29 mouse cellular contexts compared by ENCODE assay signal in genomic region chr4:104455760-104456159, GRCm38 (mm10).
A peak's percentile ranks its signal among the peaks of the same experiment; 100 is the strongest.
DNase-seq lines count a peak whose midpoint lies in the region; ATAC-seq and TF ChIP-seq lines count a peak whose summit lies in the region.
"Had no signal": no experiment of that assay in that cellular context is flagged by ENCODE, and none has a peak within 500 bp of the region (broad histone marks: within the 10 kb centered on the region; RNA-seq: fewer than 3 reads in every experiment).

No protein-coding gene starts in this region.

- peak; percentile 24 to 46 for DNase-seq in cerebellum, adult 18-20 months
- no peak for DNase-seq in cerebellum, postnatal 25 days
- DNase-seq in left cerebral cortex, adult 2 months (ENCODE audit: extremely low spot score in 1 of 2, low spot score in 2 of 2): no peak
- no peak for DNase-seq in left cerebral cortex, postnatal 10 days (ENCODE audit: extremely low spot score in 1 of 2, low spot score in 2 of 2)
- peak; percentile 40 for DNase-seq in brain, adult 2 months (ENCODE audit: low read depth, low spot score)
- no peak for DNase-seq in heart, adult 9 months (ENCODE audit: low spot score in 2 of 2)
- DNase-seq: adrenal gland, adult 8-10 months; forebrain, postnatal 0 days; heart, adult 2 months; heart, postnatal 10 days; layer of hippocampus, adult 9-11 months; lung, embryonic 14.5 days; lung, postnatal 14 days; right cerebral cortex, adult 18-20 months; thymus, adult 18-20 months; thymus, postnatal 25 days had no signal

- H3K9me3 ChIP-seq in hindbrain, embryonic 13.5 days: no peaks in the 10 kb centered on the region
- H3K9me3 ChIP-seq in hindbrain, embryonic 12.5 days (replicated peaks): no peaks in the 10 kb centered on the region
- H3K9me3 ChIP-seq: embryonic facial prominence, embryonic 13.5 days; forebrain, embryonic 10.5 days; heart, embryonic 13.5 days; kidney, embryonic 15.5 days; limb, embryonic 12.5 days; liver, embryonic 15.5 days; midbrain, embryonic 12.5 days; neural tube, embryonic 12.5 days had no signal

- no peak for TF ChIP-seq CTCF in left cerebral cortex, adult 2 months (IDR thresholded peaks at IDR 0.05)

- no peak overlapping the region for H3K4me3 ChIP-seq in hindbrain, embryonic 13.5 days
- no peak overlapping the region for H3K4me3 ChIP-seq in hindbrain, embryonic 12.5 days
- H3K4me3 ChIP-seq in left cerebral cortex, adult 2 months: no peak overlapping the region
- H3K4me3 ChIP-seq: embryonic facial prominence, embryonic 13.5 days; forebrain, embryonic 10.5 days; heart, adult 2 months; heart, embryonic 13.5 days; kidney, embryonic 15.5 days; limb, embryonic 12.5 days; liver, embryonic 15.5 days; midbrain, embryonic 12.5 days; myocyte; neural tube, embryonic 12.5 days had no signal

- intact Hi-C loops in left cerebral cortex, adult 2 months (cut with DNase I): loop anchor here (5.0 to 10.0 kb wide), 3 partner anchors 77 to 437 kb away; no protein-coding TSS in a partner anchor
- intact Hi-C loops in left cerebral cortex, postnatal 10 days (cut with DNase I): loop anchor here (10.0 kb wide), 1 partner anchor 209 kb away; no protein-coding TSS in a partner anchor

- H3K4me2 ChIP-seq in hindbrain, embryonic 13.5 days: no peak overlapping the region
- no peak overlapping the region for H3K4me2 ChIP-seq in hindbrain, embryonic 12.5 days (replicated peaks)
- H3K4me2 ChIP-seq: embryonic facial prominence, embryonic 13.5 days; heart, embryonic 13.5 days; kidney, embryonic 15.5 days; limb, embryonic 12.5 days; liver, embryonic 15.5 days; lung, embryonic 14.5 days; midbrain, embryonic 12.5 days; neural tube, embryonic 12.5 days had no signal

- ATAC-seq in hindbrain, embryonic 13.5 days (ENCODE audit: low FRiP score): peak; percentile 30; the same call in 1 of the 2 replicates
- no peak for ATAC-seq in hindbrain, embryonic 12.5 days (ENCODE audit: low FRiP score)
- ATAC-seq: forebrain, postnatal 0 days had no signal

- no peak overlapping the region for H3K9ac ChIP-seq in hindbrain, embryonic 13.5 days
- H3K9ac ChIP-seq in hindbrain, embryonic 12.5 days: no peak overlapping the region
- H3K9ac ChIP-seq: embryonic facial prominence, embryonic 13.5 days; forebrain, postnatal 0 days; heart, embryonic 13.5 days; kidney, embryonic 15.5 days; limb, embryonic 12.5 days; liver, embryonic 15.5 days; lung, embryonic 14.5 days; midbrain, embryonic 12.5 days; neural tube, embryonic 12.5 days had no signal

- no peaks in the 10 kb centered on the region for H3K36me3 ChIP-seq in hindbrain, embryonic 13.5 days
- H3K36me3 ChIP-seq in hindbrain, embryonic 12.5 days: no peaks in the 10 kb centered on the region
- H3K36me3 ChIP-seq: embryonic facial prominence, embryonic 13.5 days; forebrain, embryonic 10.5 days; G1E; heart, embryonic 13.5 days; kidney, embryonic 15.5 days; limb, embryonic 12.5 days; liver, embryonic 15.5 days; midbrain, embryonic 12.5 days; neural tube, embryonic 12.5 days had no signal

- peaks cover 37% of the 10 kb centered on the region for H3K4me1 ChIP-seq in hindbrain, embryonic 13.5 days (replicated peaks)
- H3K4me1 ChIP-seq in hindbrain, embryonic 12.5 days: peaks cover 3% of the 10 kb centered on the region; the same call in 1 of the 2 replicates
- H3K4me1 ChIP-seq: embryonic facial prominence, embryonic 13.5 days; heart, embryonic 13.5 days; limb, embryonic 12.5 days; liver, embryonic 15.5 days; neural tube, embryonic 12.5 days had no signal

- H3K27ac ChIP-seq in hindbrain, embryonic 13.5 days: peak overlapping the region; percentile 4; the same call in 1 of the 2 replicates
- H3K27ac ChIP-seq in hindbrain, embryonic 12.5 days: no peak overlapping the region
- peak overlapping the region; percentile 13; the same call in 1 of the 2 replicates for H3K27ac ChIP-seq in left cerebral cortex, adult 2 months
- H3K27ac ChIP-seq: embryonic facial prominence, embryonic 13.5 days; forebrain, embryonic 10.5 days; heart, adult 2 months; heart, embryonic 13.5 days; kidney, embryonic 15.5 days; limb, embryonic 12.5 days; liver, embryonic 15.5 days; midbrain, embryonic 12.5 days; neural tube, embryonic 12.5 days; stomach, postnatal 0 days had no signal

- H3K27me3 ChIP-seq in hindbrain, embryonic 13.5 days: no peaks in the 10 kb centered on the region
- H3K27me3 ChIP-seq in hindbrain, embryonic 12.5 days: no peaks in the 10 kb centered on the region
- H3K27me3 ChIP-seq: embryonic facial prominence, embryonic 13.5 days; heart, embryonic 13.5 days; kidney, embryonic 15.5 days; limb, embryonic 12.5 days; liver, embryonic 15.5 days; midbrain, embryonic 12.5 days; neural tube, embryonic 12.5 days had no signal

- WGBS in hindbrain, embryonic 13.5 days: 65% methylated on average over 3 of the region's 3 CpGs
- 78% methylated on average over 3 of the region's 3 CpGs for WGBS in hindbrain, embryonic 12.5 days

Comparison
In these comparisons a context has a peak if more than half of its experiments do, and no peak if none do; other contexts are left out.
1. DNase-seq: peak in cerebellum, adult 18-20 months (2 of 2) and brain, adult 2 months (single experiment); none in cerebellum, postnatal 25 days (0 of 2), left cerebral cortex, adult 2 months (0 of 2), left cerebral cortex, postnatal 10 days (0 of 2) and heart, adult 9 months (0 of 2).